Mouse (Mus musculus) lung, adult 2 months (tissue): ENCODE data around the gene Mgat5. TPM values are rescaled to one million over a fixed set of nuclear protein-coding genes. Genes with fewer than 3 reads are reported as not detected.

ENCODE experiments used
- DNase-seq: peaks from one replicate; pipeline ENCODE4 v3.0.0; 2022
- H3K4me1 ChIP-seq: fragments of 200-500 bp; 2 replicates; pipeline ENCODE4 v1.6.1; 2011; ENCODE audit warnings: low read length; ENCODE audit not compliant: control insufficient read depth, insufficient read depth
- H3K4me3 ChIP-seq: fragments of 200-500 bp; replicated peaks from 2 replicates; pipeline ENCODE3; 2011; ENCODE audit warnings: low read depth, mild to moderate bottlenecking, control low read depth, low read length; ENCODE audit errors: extremely low read depth
- CTCF ChIP-seq: fragments of 200-500 bp; IDR thresholded peaks from 2 replicates; pipeline ENCODE4 v1.5.1; 2011; ENCODE audit warnings: mild to moderate bottlenecking, low read length, control low read depth; ENCODE audit not compliant: insufficient read depth
- POLR2A ChIP-seq: fragments of 200-500 bp; IDR thresholded peaks from 2 replicates; pipeline ENCODE4 v1.6.1; 2011; ENCODE audit warnings: low read depth, mild to moderate bottlenecking, control low read depth, low read length, borderline replicate concordance; ENCODE audit errors: extremely low read depth
- WGBS: fragments of 180-500 bp; shearing (Covaris S2); methylation state at CpG from one replicate; pipeline ENCODE4 v1.1.7; 2018; 5-methylcytosine and 5-hydroxymethylcytosine counted together
- polyA plus RNA-seq: library from polyadenylated mRNA; depleted of rRNA; stranded (reverse); fragments of >200 nt; gene quantifications from 2 replicates; pipeline ENCODE4 v1.2.3, GENCODE M21; 2012

The Mgat5 gene
- polyA plus RNA-seq, 1 experiment: 9.0 TPM

DNA sequence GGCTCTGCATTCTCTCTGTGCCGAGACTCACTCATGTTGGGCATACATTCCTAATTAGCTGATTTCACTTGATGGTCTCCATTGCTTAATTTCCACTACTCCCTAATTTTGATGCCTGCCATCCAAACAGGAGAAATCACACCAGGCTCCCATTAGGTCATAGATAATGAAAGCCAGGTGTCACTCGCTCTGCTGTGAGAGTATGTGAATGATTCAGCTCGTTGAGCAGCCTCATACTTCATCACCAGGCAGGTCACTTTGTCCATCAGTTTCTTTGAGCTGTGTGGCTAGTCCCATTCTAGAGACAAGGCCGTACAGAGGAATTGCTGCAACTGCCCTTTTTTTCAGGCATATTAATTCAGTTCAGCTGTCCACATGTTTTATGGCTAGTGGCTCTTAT is 167.3 kb downstream of the Mgat5 start:
- Histone ChIP-seq H3K4me3 (no peak overlapping the region), H3K4me1 (no peaks in the 10 kb centered on the region)
- WGBS: 86% methylated on average over 4 of the region's 4 CpGs
- no peak for TF ChIP-seq CTCF
- TF ChIP-seq POLR2A: no peak
- DNase-seq: no peak

DNA sequence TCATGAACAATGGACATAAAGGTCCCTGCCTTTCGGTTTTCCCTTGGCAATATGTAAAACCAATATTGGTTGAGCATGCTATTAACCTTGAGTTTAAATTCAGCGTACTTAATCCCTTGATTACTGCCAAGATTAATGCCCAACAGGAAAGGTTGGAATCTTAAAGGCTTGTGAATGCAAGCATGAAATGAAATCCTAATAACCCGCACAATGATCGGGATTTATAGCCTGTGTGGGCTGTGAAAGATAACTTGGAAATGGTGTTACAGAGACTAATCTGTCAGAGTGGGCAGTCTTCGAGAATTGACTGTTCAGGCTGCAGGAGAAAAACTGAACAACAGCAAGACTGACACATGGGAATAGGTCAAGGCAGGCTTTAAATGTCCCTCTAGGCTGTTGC is 168.7 kb downstream of the Mgat5 start:
- TF ChIP-seq CTCF: no peak
- no peak for TF ChIP-seq POLR2A

GRCm38 (mm10) chr1:127374157-127374556 is 169.3 kb downstream of the Mgat5 start:
- no peak for DNase-seq
- 48% methylated on average over 3 of the region's 3 CpGs for WGBS
- TF ChIP-seq POLR2A: no peak
- no peaks in the 10 kb centered on the region for H3K4me1 ChIP-seq
- H3K4me3 ChIP-seq: no peak overlapping the region

More for the DNA sequence above, 168.7 kb downstream of the Mgat5 start:
- Histone ChIP-seq H3K4me3 (no peak overlapping the region), H3K4me1 (no peaks in the 10 kb centered on the region)
- WGBS: 85% methylated on average over 5 of the region's 5 CpGs
- no peak for DNase-seq

DNA sequence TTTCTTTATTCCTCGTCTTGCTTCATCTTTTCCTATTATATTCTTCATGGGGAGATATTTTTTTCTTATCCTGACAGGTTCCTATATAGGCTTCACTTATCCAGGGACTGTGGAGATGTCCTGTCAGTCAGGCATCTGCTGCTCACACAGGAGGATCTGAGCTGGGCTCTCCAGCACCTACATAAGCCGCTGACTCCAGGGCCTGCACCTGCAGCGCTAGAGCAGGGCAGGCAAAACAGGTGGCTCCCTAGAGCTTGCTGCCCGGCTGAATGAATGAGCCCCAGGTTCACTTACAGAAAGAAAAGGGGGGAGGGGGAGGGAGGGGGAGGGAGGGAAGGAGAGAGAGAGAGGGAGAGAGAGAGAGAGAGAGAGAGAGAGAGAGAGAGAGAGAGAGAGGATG is 175.3 kb downstream of the Mgat5 start:
- TF ChIP-seq CTCF: no peak
- no peak for TF ChIP-seq POLR2A
- 66% methylated on average over 4 of the region's 4 CpGs for WGBS
- Histone ChIP-seq H3K4me1 (no peaks in the 10 kb centered on the region), H3K4me3 (no peak overlapping the region)
- no peak for DNase-seq

DNA sequence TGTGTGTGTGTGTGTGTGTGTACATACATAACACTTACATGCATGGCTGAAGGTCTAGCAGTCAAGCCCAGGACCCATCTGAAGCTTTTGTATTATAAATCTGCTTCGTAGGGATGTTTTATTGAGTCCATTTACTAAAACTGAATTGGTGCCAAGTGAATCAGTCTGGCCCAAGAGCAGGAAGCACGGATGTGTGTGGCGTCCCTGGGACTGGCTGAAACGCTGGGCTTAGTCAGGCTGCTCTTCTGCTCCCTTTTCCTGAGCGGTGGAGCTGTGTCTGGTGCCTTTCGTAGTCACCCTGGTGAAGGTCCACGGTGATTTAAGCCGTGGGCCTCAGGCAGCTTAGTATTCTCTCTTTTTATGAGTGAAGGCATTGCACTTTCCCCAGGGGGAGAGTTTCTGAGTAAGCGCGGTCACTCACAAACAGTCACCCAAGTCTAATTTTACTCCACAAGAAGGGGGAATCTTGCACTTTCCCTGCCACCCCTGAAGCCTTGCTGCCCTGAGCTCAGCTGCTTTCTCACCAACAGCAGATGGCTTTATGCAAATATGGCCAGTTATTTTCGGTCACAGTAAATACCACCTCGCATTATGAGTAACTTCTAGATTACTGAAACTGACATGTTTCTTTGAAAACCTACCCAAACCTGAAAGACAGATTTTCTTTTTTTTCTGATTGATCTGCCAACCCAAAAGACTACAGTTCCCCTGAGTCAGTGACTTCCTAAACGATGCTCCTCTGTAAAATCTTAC is 176.1 kb downstream of the Mgat5 start:
- Histone ChIP-seq H3K4me3 (no peak overlapping the region), H3K4me1 (no peaks in the 10 kb centered on the region)
- TF ChIP-seq POLR2A (no peak), CTCF (no peak)
- DNase-seq: no peak
- 46% methylated on average over 13 of the region's 13 CpGs for WGBS

GRCm38 (mm10) chr1:127383071-127383470 is 178.3 kb downstream of the Mgat5 start:
- no peak for DNase-seq
- Histone ChIP-seq H3K4me1 (no peaks in the 10 kb centered on the region), H3K4me3 (no peak overlapping the region)
- no peak for TF ChIP-seq POLR2A
- no peak for TF ChIP-seq CTCF
- 89% methylated on average over 7 of the region's 7 CpGs for WGBS

GRCm38 (mm10) chr1:127387226-127387625 is 182.4 kb downstream of the Mgat5 start:
- H3K4me3 ChIP-seq: no peak overlapping the region
- TF ChIP-seq CTCF (no peak), POLR2A (no peak)
- WGBS: 88% methylated on average over 7 of the region's 7 CpGs
- no peaks in the 10 kb centered on the region for H3K4me1 ChIP-seq
- no peak for DNase-seq

- DNase-seq: no peak
- H3K4me3 ChIP-seq: no peak overlapping the region
- H3K4me1 ChIP-seq: no peaks in the 10 kb centered on the region
- 88% methylated on average over 9 of the region's 9 CpGs for WGBS
- TF ChIP-seq POLR2A (no peak), CTCF (no peak)
Measured at GRCm38 (mm10) chr1:127387661-127388060, 182.8 kb downstream of the Mgat5 start.

- DNase-seq: no peak
- TF ChIP-seq POLR2A (no peak), CTCF (no peak)
Measured at GRCm38 (mm10) chr1:127394716-127395115, 189.9 kb downstream of the Mgat5 start.

DNA sequence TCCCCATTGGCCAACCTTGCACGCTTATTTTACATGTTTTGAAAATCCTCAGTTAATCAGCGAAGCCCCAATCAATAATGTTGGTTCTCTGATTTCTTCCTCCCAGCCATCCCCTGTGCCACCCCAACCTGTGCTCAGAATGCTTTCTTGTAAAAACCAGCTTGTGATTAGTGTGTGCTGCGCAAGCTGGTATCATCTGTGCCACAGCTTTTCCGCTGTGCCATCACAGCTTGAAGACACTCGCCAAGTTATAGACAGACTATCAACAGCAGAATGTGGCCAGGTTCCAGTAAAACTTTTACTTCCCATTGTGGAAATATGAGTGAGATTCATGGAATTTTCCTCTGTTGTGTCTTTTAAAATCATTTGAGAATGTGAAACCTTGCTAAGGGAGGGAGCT is 190.9 kb downstream of the Mgat5 start:
- no peak for DNase-seq
- WGBS: 85% methylated on average over 5 of the region's 5 CpGs
- Histone ChIP-seq H3K4me1 (no peaks in the 10 kb centered on the region), H3K4me3 (no peak overlapping the region)
- TF ChIP-seq CTCF: no peak

More at GRCm38 (mm10) chr1:127394716-127395115, 189.9 kb downstream of the Mgat5 start:
- H3K4me3 ChIP-seq: no peak overlapping the region
- 96% methylated on average over 2 of the region's 2 CpGs for WGBS
- H3K4me1 ChIP-seq: no peaks in the 10 kb centered on the region
